Mouse (Mus musculus) hindbrain, embryonic 14.5 days (tissue): Measurements from ENCODE around the gene Irf1. TPM values are rescaled to one million over a fixed set of nuclear protein-coding genes. Genes with fewer than 3 reads are reported as not detected.

ENCODE experiments used
- ATAC-seq: fragments of 200-750 bp; cut with Nextera tagmentation; 2 replicates; pipeline ENCODE4 v1.8.0; 2017; ENCODE audit warnings: moderate number of reproducible peaks, mild to moderate bottlenecking, moderate TSS enrichment, moderate library complexity; ENCODE audit not compliant: low FRiP score
- DNase-seq: peaks from one replicate; pipeline ENCODE4 v3.0.0-alpha.2; 2015; ENCODE audit warnings: low spot score
- H3K27ac ChIP-seq: fragments of 300-500 bp; sonication (generic); 2 replicates; pipeline ENCODE4 v1.5.1; 2014; ENCODE audit warnings: mild to moderate bottlenecking, moderate library complexity
- H3K27me3 ChIP-seq: fragments of 300-500 bp; sonication (generic); 2 replicates; pipeline ENCODE4 v1.6.1; 2014; ENCODE audit warnings: mild to moderate bottlenecking, low read length, mixed read lengths; ENCODE audit not compliant: control insufficient read depth, insufficient read depth
- H3K36me3 ChIP-seq: fragments of 300-500 bp; sonication (generic); replicated peaks from 2 replicates; pipeline ENCODE4 v1.6.1; 2014; ENCODE audit not compliant: control insufficient read depth, insufficient read depth
- H3K4me1 ChIP-seq: fragments of 300-500 bp; sonication (generic); replicated peaks from 2 replicates; pipeline ENCODE4 v1.6.1; 2014; ENCODE audit warnings: antibody characterized with exemption, low read length, mixed read lengths; ENCODE audit not compliant: control insufficient read depth, insufficient read depth
- H3K4me2 ChIP-seq: fragments of 300-500 bp; sonication (generic); replicated peaks from 2 replicates; pipeline ENCODE4 v1.6.1; 2014; ENCODE audit warnings: mild to moderate bottlenecking, moderate library complexity
- H3K4me3 ChIP-seq: fragments of 300-500 bp; sonication (generic); replicated peaks from 2 replicates; pipeline ENCODE4 v1.5.1; 2014; ENCODE audit warnings: mild to moderate bottlenecking, low read length
- H3K9ac ChIP-seq: fragments of 300-500 bp; sonication (generic); 2 replicates; pipeline ENCODE4 v1.6.1; 2014
- H3K9me3 ChIP-seq: fragments of 300-500 bp; sonication (generic); 2 replicates; pipeline ENCODE4 v1.6.1; 2016; ENCODE audit warnings: low read length; ENCODE audit not compliant: control insufficient read depth
- whole genome bisulfite sequencing: fragments of 180-500 bp; shearing (Covaris S2); extraction: QIAGEN DNeasy Blood & Tissue Kit; methylation state at CpG from one replicate; pipeline ENCODE4 v1.1.7; 2014; 5-methylcytosine and 5-hydroxymethylcytosine counted together
- polyA plus RNA-seq: library from polyadenylated mRNA; unstranded; fragments of >200 nt; fragmentation: Nextera tagmentation; extraction: Ambion mirVana; gene quantifications from 2 replicates; pipeline ENCODE4 v1.2.1, GENCODE M21; 2014

Gene Irf1
- polyA plus RNA-seq, 1 experiment from 2014 or later: 2.7 TPM

GRCm38 (mm10) chr11:53786058-53787031, 16.5 kb downstream of the Irf1 start:
- Histone ChIP-seq H3K36me3 (no peaks in the 10 kb centered on the region), H3K27ac (no peak overlapping the region), H3K4me3 (no peak overlapping the region), H3K9me3 (no peaks in the 10 kb centered on the region), H3K9ac (no peak overlapping the region), H3K4me1 (no peaks in the 10 kb centered on the region), H3K4me2 (no peak overlapping the region), H3K27me3 (no peaks in the 10 kb centered on the region)
- WGBS: 84% methylated on average over 13 of the region's 13 CpGs
- no peak for ATAC-seq
- DNase-seq: no peak

GRCm38 (mm10) chr11:53788196-53788595, 18.4 kb downstream of the Irf1 start:
- Histone ChIP-seq H3K27ac (no peak overlapping the region), H3K4me2 (no peak overlapping the region), H3K9ac (no peak overlapping the region), H3K4me3 (no peak overlapping the region), H3K4me1 (no peaks in the 10 kb centered on the region), H3K27me3 (no peaks in the 10 kb centered on the region), H3K36me3 (no peaks in the 10 kb centered on the region), H3K9me3 (no peaks in the 10 kb centered on the region)
- WGBS: 45% methylated on average over 8 of the region's 8 CpGs
- DNase-seq (no peak), ATAC-seq (no peak)

GRCm38 (mm10) chr11:53789277-53789676, 19.5 kb downstream of the Irf1 start:
- Histone ChIP-seq H3K9me3 (no peaks in the 10 kb centered on the region), H3K27ac (no peak overlapping the region), H3K4me3 (no peak overlapping the region), H3K4me2 (no peak overlapping the region), H3K27me3 (no peaks in the 10 kb centered on the region), H3K4me1 (no peaks in the 10 kb centered on the region), H3K9ac (no peak overlapping the region), H3K36me3 (no peaks in the 10 kb centered on the region)
- ATAC-seq (no peak), DNase-seq (no peak)
- WGBS: 87% methylated on average over 3 of the region's 3 CpGs

GRCm38 (mm10) chr11:53792986-53793385, 23.2 kb downstream of the Irf1 start:
- ATAC-seq (no peak), DNase-seq (no peak)
- Histone ChIP-seq H3K4me3 (no peak overlapping the region), H3K4me2 (no peak overlapping the region), H3K9ac (no peak overlapping the region), H3K9me3 (no peaks in the 10 kb centered on the region), H3K36me3 (no peaks in the 10 kb centered on the region), H3K27ac (no peak overlapping the region), H3K27me3 (no peaks in the 10 kb centered on the region), H3K4me1 (no peaks in the 10 kb centered on the region; the same call in 1 of the 2 replicates)
- WGBS: 80% methylated on average over 3 of the region's 3 CpGs

DNA sequence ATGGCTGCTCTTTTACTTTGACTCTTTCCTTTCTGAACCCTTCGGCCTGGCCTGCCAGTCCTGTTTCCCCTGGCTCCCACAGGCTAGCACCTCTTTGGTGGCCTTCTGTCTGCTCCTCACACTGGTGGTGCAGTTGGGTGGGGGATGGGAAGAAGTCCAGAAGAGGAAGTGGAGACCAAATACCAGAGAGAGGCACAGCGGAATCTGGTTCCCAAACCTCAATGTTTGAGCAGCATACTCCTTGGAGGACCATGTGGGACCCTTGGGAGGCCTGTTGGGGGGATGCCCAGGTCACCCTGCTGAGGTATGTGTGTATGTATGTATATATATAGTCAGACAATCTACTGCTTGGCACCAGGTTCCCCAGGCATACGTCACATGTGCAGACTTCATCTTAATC, 24.2 kb downstream of the Irf1 start:
- Histone ChIP-seq H3K27me3 (no peaks in the 10 kb centered on the region), H3K9ac (no peak overlapping the region), H3K4me3 (no peak overlapping the region), H3K36me3 (no peaks in the 10 kb centered on the region), H3K4me1 (no peaks in the 10 kb centered on the region; the same call in 1 of the 2 replicates), H3K9me3 (no peaks in the 10 kb centered on the region), H3K4me2 (no peak overlapping the region), H3K27ac (no peak overlapping the region)
- ATAC-seq (no peak), DNase-seq (no peak)
- 91% methylated on average over 3 of the region's 3 CpGs for WGBS

DNA sequence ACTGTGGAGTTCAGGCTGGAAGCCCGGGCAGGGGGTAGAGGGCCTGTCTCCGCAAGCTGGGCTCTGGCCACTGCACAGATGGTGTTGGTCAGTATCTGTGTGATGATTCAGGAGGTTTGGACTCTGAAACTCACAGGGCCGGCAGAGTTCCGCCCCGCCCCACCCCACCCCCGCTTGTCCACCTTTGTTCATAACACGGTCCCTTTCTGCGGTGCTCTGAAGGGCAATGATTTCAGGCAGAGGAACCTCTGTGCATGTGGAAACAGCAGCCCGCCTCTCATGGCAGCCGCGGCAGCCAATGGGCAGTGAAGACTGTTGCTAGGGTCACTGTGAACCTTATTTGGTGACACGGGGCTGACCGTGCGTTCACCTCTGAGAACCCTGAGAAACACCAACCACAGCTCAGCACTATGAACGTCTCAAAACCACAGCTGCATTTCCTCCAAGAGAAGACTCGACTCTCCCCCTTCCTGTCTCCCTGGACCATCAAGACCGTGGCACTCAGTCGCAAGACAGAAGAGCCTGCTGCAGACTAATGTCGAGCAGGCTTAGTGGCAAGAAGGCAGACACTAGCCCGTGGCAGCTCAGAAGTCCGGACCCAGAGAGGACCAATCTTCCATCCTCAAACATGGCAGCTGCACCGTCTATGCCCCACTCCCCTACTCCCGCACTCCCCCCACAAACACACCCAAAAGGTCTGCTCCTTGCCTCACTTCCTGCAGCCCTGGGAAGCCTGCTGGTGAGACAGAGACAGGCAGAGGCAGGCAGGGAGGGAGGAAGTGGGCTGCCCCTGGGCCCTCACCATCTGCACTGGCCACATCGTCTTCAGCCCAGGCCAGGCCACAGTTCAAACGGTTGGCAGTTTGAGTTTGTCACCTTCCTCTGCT, 25.1 kb downstream of the Irf1 start:
- no peaks in the 10 kb centered on the region for H3K9me3 ChIP-seq
- DNase-seq: no peak
- H3K4me2 ChIP-seq: no peak overlapping the region
- WGBS: 65% methylated on average over 25 of the region's 25 CpGs
- H3K4me3 ChIP-seq: no peak overlapping the region
- ATAC-seq: no peak
- no peak overlapping the region for H3K9ac ChIP-seq
- H3K4me1 ChIP-seq: no peaks in the 10 kb centered on the region; the same call in 1 of the 2 replicates
- H3K27ac ChIP-seq: 0 out of 2 replicates have a peak overlapping the region, but pooled peaks have one; percentile 34
- no peaks in the 10 kb centered on the region for H3K27me3 ChIP-seq
- no peaks in the 10 kb centered on the region for H3K36me3 ChIP-seq

GRCm38 (mm10) chr11:53795813-53796212, 26.0 kb downstream of the Irf1 start:
- Histone ChIP-seq H3K9me3 (no peaks in the 10 kb centered on the region), H3K36me3 (no peaks in the 10 kb centered on the region), H3K9ac (no peak overlapping the region), H3K27ac (0 out of 2 replicates have a peak overlapping the region, but pooled peaks have one; percentile 34), H3K4me1 (no peaks in the 10 kb centered on the region; the same call in 1 of the 2 replicates), H3K27me3 (no peaks in the 10 kb centered on the region), H3K4me3 (no peak overlapping the region), H3K4me2 (no peak overlapping the region)
- WGBS: 72% methylated on average over 8 of the region's 8 CpGs
- ATAC-seq (no peak), DNase-seq (no peak)

DNA sequence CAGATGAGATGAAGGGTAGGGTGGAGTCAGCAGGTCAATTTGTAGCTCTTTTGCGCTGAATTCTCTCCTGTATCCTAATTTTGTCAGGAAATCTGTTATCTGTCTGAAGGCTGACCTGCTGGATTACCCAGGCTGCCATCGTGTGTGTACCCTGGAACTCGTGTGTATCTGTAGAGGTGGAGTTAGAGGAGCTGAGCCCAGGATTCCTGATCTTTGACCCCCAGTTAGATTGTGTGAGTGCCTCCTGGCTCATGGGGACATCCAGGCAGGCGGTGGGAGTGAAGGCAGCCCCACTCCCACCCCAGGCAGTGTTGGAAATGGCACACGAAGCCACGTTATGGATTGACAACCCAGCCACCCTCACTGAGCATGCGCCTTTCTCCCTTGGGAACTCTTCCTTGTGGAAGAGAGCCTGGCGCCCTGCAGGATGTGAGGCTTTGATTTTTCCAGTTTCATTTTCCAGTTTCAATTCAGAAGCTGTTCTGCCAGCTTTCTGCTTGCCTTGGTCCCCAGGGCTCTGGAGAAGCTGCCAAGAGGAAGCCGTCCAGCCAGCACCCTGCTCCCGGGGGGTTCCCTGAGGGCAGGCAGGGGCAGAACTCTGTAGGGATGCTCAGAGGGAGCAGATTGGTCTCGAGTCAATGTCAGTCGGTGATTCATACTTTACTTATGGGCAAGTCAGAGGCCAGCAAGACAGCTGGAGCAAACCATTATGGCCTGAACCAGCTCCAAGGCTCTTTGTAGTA, 26.8 kb downstream of the Irf1 start:
- H3K4me3 ChIP-seq: no peak overlapping the region
- H3K27ac ChIP-seq: no peak overlapping the region
- DNase-seq (no peak), ATAC-seq (no peak)
- H3K9me3 ChIP-seq: no peaks in the 10 kb centered on the region
- no peaks in the 10 kb centered on the region; the same call in 1 of the 2 replicates for H3K4me1 ChIP-seq
- H3K9ac ChIP-seq: no peak overlapping the region
- WGBS: 61% methylated on average over 12 of the region's 12 CpGs
- no peaks in the 10 kb centered on the region for H3K27me3 ChIP-seq
- H3K36me3 ChIP-seq: no peaks in the 10 kb centered on the region
- H3K4me2 ChIP-seq: no peak overlapping the region
